Mouse (Mus musculus) retina, embryonic 14.5 days (tissue): Measurements from ENCODE around the gene H13.

Source experiments
- DNase-seq: peaks from one replicate; pipeline ENCODE4 v3.0.0-alpha.2; 2015; ENCODE audit warnings: low spot score

Gene H13

DNA sequence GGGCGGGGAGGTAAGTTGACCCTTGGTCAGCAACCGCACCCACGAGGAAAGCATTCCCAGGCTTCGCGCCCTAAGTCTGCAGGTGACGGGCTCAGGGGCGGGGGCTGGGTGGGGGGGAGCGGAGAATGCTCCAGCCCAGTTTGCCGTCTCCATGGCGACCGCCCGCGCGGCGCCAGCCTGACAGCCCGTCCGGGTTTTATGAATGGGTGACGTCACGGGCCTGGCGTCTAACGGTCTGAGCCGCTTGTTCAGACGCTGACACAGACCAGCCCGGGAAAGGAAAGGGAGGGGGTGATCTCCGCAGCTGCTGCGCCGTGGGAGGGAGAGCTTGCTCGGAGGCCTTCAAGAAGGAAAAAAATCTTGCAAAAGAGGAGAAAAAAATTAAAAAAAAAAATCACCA lies 65.7 kb downstream of the H13 start:
- DNase-seq = peak; percentile 99

DNA sequence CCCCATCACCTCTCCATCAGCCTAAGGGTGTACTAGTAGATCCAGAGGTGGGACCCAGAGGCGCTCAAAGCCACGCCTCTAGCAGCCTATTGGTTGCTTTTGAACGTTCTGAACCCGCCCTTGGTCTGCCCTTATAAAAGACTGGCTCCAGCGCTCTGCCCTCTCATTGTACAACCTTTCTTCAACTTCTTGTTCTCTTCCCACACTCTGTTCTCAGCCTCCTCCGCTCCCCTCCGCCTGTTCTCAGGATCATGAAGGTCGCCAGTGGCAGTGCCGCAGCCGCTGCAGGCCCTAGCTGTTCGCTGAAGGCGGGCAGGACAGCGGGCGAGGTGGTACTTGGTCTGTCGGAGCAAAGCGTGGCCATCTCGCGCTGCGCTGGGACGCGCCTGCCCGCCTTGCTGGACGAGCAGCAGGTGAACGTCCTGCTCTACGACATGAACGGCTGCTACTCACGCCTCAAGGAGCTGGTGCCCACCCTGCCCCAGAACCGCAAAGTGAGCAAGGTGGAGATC lies 66.9 kb downstream of the H13 start, which contains the start of gene Id1:
Gene Id1 (plus strand): TSS at position 162 of the 512 bp plus-strand sequence.
- DNase-seq = peak; percentile 97

DNA sequence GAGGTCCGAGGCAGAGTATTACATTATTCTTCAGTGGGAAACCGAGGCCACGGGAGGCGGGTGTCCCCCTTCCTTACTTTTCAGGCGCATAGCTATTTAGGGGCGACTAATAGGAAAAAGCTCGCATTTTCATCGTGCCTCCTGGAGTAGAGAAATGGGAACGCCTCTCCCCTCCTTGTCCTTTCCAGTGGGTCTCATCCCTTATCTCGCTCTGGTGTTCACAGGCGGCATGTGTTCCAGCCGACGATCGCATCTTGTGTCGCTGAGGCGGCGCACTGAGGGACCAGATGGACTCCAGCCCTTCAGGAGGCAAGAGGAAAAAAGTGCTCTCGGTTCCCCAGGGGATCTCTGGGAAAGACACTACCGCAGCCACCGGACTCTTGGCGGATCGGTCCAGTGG lies 67.5 kb downstream of the H13 start:
- peak; percentile 63 for DNase-seq

DNA sequence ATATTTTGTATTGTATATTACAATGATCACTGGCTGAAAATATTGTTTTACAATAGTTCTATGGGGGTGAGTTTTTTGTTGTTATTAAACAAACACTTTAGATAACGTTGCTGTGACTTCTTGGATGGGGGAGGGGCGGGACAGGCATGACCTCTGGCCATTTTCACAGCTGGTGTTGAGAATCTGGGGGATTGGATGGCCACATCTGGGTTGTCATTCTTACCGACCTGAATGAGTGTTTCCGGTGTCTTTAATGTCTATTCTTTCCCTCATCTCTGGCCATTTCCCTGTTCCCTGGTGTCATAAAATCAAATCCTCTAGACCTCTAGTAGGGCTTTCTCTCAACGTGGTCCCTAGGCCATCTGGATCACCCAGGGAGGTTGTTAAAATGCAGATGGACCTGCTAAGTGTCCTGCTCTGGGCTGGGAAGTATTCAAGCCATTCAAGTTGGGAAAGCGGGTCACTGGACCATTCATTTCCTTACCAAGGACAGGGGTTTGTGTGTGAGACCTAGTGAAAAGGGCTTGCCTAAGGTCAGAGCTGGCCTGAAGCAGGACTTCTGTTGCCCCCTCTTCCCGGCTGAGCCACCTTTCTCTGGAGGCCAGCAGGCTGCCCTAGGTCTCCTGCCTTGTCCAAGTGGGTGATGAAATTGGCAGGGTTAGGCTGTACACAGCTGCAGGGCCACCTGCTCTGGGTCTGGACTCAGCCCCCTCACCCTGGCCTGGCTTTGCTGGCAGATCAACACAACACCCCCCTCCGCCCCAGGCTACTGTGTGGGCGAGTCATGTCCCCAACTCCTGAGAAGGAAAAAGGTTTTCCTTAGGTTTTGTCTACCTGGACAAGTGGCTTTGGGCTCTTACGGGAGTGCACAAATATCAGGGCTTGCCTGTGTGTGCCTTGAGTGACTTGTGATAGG lies 68.3 kb downstream of the H13 start:
- DNase-seq = peak; percentile 52

DNA sequence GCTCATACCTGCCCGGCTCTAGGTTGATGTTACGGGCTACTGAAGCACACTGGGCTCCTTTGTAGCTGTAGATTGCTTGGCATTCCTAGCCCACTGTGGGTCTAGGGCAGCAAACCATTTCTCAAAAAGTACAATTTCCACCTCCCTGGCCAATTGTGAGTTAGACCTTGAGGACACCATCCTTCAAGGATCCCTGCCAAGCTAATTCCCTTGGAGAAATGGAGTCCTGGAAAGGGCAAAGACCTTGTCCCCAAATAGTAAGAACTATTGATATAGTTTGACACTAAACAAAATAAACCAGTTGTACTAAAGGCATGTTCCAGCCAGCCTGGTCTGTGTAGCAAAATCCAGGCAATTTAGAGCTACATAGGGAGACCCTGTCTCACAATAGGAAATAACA lies 69.1 kb downstream of the H13 start:
- peak; percentile 44 for DNase-seq

DNA sequence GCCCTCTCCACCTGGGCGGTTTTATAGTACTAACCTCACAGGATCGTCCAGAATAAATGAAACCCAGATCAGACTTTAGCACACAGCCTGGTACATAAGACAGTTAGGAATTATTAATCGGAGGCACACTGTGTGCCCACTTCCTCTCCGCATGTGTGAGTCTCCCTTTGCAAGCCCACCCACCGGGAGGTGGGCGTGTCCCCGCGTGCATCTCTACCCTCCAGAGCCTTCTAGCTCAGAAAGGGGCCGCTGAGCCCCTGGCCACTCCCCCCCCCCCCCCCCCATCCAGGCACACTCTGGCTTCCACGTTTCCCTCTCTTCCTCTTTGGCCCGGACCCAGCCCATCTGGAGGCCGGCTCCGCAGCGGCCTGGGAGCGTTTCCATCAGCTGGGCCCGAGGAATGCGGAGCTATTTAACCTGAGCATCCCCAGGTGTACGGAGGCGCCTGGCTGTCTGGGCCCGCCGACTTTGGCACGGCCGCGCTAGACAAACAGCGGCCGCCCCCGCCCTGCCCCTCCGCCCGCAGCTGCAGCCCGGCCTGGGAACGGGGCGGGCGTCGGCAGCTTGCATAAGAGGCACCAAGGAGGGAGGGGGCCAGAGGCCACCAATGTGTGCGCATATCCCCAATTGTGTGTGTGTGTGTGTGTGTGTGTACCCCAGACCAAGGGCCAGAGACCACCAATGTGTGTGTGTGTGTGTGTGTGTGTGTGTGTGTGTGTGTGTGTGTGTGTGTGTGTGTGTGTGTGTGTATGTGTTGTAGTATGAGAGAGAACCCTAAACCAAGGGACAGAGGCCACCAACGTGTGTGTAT lies 70.0 kb downstream of the H13 start:
- peak; percentile 71 for DNase-seq

DNA sequence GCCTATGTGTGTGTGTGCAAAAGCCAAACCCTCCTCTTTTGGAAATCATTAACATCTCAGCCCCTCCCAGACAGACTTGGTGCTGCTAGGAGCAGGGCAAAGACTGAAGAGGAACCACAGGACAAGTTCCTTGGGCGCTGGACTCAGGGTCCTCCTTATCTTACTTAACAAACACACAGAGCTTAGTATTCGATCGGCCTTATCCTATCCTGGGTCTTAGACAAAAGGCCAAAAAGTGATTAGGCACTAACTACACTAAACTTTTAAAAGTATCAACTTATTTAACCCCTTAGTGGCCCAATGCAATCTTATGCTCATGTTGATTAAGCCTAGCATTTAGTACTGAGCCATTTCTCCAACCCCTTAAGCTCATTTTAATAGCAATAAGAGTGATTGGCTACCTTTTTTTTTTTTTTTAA lies 70.6 kb downstream of the H13 start:
- peak; percentile 48 for DNase-seq

DNA sequence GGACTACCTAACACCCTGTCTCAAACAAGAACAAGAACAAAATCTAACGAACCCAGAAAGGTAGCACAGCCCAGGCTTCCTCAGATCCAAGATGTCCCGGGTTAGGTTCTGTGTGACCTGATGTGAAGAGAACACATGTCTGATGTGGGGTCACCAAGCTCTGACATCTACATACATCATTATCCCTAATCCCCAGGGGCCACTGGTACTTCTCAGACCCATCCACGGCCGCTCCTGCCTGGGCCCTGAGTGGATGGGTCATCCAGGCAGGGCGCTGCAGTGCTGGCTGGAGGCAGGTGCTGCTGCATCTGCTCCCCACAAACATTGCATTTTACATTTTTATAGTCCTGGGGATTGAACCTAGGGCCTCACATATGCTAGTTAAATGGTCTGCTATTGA lies 71.2 kb downstream of the H13 start:
- peak; percentile 26 for DNase-seq

DNA sequence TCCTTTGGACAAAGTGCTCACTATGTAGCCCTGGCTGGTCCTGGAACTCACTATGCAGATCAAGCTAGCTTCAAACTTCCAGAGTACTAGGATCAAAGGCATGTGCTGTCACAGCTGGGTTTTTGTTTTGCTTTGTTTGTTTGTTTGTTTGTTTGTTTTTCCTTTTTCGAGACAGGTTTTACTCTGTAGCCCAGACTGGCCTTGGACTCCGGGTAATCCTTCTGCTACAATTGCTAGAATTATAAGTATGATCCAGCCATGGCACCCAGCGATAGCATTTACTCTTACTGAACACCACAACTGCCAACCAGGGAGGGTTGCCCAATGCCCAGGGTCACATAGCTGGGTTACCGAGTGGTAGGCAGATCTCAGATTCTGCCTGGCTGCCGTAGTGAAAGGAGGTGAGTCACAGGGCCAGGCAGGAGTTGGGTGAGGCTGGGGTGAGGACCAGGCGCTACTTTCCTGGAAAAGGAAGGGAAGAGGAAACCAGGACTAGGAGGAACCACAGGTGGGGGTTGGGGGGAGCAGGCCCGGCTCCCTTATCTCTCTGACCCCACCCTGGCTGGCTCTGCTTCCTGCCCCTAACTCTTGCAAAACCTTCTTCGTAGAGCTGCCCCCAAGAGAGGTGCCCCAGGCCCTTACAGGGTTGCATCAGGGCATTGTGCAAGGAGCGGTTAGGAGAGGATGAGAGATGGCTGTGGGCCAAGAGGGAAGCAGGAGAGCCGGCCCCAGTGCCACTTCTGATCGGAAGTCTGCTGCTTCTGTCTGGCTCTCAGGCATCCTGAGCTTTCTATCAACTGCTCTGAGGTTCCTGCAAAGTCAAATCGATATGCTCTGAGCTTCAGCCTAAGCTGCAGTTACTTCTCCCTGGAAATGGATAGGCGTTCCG lies 72.1 kb downstream of the H13 start:
- DNase-seq = peak; percentile 61

DNA sequence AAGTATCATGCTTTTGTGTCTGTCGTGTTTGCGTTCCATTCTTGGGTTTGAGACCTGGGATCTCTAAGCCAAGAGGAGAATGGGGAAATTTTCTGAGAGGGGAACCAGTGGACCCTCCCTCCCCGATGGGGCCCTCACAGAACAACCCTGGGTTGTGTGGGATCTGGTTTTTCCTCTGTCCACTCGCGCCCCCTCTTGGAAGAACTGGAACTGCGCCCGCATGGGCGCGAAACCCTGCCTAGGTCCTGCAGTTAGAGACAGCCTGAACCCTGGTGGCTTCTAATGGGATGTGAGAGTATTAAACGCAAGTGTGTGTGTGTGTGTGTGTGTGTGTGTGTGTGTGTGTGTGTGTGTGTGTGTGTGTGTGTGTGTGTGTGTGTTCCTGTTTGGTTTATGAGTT lies 73.2 kb downstream of the H13 start:
- DNase-seq = peak; percentile 87

DNA sequence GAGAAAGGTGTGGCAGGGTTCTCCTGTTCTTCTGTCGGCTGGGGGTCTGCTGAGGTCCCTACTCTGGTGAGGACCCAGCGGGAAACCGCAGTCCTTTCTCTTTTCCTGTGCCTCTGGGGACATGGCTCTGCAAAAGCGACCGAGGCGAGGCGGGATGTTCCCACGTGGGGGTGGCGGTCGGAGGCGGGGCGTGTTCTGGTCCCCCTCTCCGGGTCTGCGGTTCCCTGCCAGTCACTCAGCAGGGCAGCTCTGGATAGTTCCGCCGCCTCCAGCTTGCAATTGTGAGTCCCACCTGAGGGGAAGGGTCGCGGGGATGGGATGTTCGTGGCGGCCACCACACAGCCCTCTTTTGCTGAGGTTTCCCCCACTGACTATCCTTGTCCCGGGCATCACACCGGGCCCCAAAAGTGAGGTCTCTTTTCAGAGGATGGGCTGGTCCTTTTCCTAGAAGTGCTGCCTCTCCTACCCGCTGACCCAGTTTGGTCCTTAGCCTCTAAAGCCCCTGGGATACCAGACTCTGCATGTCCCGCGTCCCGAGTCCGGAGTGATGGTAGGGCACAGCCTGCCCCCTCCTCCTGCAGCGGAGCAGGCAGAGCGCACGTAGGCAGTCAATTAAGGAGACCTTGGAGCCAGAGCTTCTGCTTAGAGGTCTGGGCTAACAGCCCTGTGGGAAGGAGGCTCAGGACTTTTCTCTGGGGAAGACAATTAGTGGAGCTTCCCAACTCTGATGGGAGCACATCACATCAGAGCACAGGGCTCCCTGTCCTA lies 84.9 kb downstream of the H13 start, which contains the start of gene Cox4i2:
Gene Cox4i2 (plus strand): TSS at position 230 of the 768 bp plus-strand sequence.
- peak; percentile 70 for DNase-seq

DNA sequence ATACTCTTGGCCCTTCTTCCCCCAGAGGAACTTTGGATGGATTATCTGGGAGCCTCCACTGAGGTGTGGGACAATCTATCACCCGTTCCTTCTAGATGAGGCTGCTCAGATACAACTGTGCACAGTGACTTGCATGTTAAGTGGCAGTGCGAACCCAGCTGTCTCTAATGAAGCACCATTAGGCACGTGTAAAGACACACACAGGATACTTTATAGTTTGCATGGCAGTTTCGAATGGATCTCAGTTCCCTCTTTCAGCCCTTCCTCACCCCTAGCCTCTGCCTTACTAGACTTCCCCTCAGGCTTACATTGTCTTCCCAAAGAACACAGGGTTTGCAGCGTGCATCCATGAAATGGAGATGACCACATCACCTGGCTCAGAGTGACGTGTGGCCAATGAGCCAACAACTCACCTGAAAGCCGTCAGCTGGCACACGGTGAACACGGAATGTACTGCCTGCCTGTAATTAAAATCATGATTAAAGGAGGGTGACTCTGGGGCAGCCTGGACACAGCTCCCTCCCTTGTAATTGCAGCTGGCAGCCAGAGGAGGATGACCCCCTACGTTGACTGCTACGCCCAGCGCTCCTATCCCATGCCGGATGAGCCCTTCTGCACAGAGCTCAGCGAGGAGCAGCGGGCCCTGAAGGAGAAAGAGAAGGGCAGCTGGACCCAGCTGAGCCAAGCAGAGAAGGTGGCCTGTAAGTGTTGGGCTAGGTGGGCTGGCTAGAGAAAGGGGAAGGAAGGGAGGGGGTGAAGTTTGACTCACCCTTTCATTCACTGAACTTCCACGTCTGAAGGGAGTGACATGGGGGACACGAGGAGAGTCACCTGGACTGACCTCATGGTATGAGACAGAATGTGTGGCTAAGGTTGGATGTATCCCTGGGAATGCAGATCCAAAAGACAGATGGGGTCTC lies 87.5 kb downstream of the H13 start:
- no peak for DNase-seq

DNA sequence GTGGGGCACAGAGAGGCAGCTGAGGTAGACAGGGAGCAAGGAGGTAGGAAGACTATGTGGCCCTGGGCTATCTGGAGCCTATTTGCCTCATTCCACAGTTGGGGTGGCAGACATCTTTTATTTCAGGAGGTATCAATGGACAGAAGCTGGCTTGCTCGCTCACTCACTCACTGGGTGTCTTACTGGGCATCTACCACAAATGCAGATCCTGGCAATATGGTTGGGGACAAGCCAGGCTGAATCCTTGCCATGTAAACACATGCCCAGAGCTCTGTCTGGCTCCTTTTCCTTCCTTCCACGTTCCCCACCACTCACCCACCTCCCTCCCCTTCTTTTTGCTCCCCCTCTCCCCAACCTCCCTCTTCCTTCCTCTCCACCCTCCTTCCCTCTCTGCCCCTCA lies 88.2 kb downstream of the H13 start:
- no peak for DNase-seq
